Mouse (Mus musculus): ENCODE measurements around the gene Vmn2r102.

Vmn2r102 gene

GRCm38 (mm10) chr17:19660028-19660427 is at the start of gene Vmn2r102:
Gene Vmn2r102 (plus strand): TSS chr17:19660328.
- DNase-seq = no peak

GRCm38 (mm10) chr17:19629328-19629727 is 30.8 kb upstream of the Vmn2r102 start:
- DNase-seq = no peak

- no peak for DNase-seq
These were observed 1.7 kb upstream of the Vmn2r102 start for GRCm38 (mm10) chr17:19658447-19658846.

GRCm38 (mm10) chr17:19692062-19692461 is 31.9 kb downstream of the Vmn2r102 start:
- DNase-seq = no peak
